Mouse (Mus musculus): ENCODE measurements at regions not wholly inside any gene's neighbourhood (a gene's known extent, or its start where the extent isn't known, plus 50 kb on each side); places are given as distances from the start of the nearest gene placed in this dataset.

GRCm38 (mm10) chr5:60061178-60061577 lies 1747.4 kb upstream of the G6pd2 start:
- H3K9ac ChIP-seq (replicated peaks; ENCODE audit: low read length, poor library complexity, severe bottlenecking), result no peak overlapping the region
- no peak overlapping the region for H3K4me2 ChIP-seq (ENCODE audit: low read depth, low read length, poor library complexity, severe bottlenecking)
- H3K27me3 ChIP-seq (ENCODE audit: insufficient read depth, low read length), result no peaks in the 10 kb centered on the region
- no peaks in the 10 kb centered on the region for H3K4me1 ChIP-seq (ENCODE audit: insufficient read depth, low read length)
- no peak overlapping the region for H3K27ac ChIP-seq (ENCODE audit: low read depth, low read length)
- WGBS, result 63% methylated on average over 6 of the region's 6 CpGs
- no peak overlapping the region for H3K4me3 ChIP-seq (ENCODE audit: low read depth, low read length)
- H3K9me3 ChIP-seq (ENCODE audit: low read length), result no peaks in the 10 kb centered on the region
- DNase-seq (ENCODE audit: low spot score), result peak; percentile 9
- H3K36me3 ChIP-seq (ENCODE audit: insufficient read depth, low read length), result no peaks in the 10 kb centered on the region
- no peak for ATAC-seq (ENCODE audit: low FRiP score)
- TF ChIP-seq CTCF (IDR thresholded peaks at IDR 0.05), result no peak

Measured in midbrain, postnatal 0 days (tissue).